Mouse (Mus musculus) neural tube, embryonic 12.5 days (tissue): ENCODE measurements around the gene Gm17490. TPM values are rescaled to one million over a fixed set of nuclear protein-coding genes. Genes with fewer than 3 reads are reported as not detected.
"Not testable (repeated sequence)": the region's sequence is repeated elsewhere in the genome, so short reads cannot be mapped to it uniquely, and the experiment has no call there.

Source experiments
- ATAC-seq: fragments of 200-750 bp; cut with Nextera tagmentation; 2 replicates; pipeline ENCODE4 v1.8.0; 2017; ENCODE audit warnings: low read depth, mild to moderate bottlenecking, moderate TSS enrichment, moderate library complexity; ENCODE audit not compliant: low FRiP score
- H3K27ac ChIP-seq: fragments of 300-500 bp; sonication (generic); 2 replicates; pipeline ENCODE4 v1.5.1; 2016
- H3K27me3 ChIP-seq: fragments of 300-500 bp; sonication (generic); replicated peaks from 2 replicates; pipeline ENCODE4 v1.6.1; 2016; ENCODE audit warnings: mild to moderate bottlenecking
- H3K36me3 ChIP-seq: fragments of 300-500 bp; sonication (generic); 2 replicates; pipeline ENCODE4 v1.6.1; 2016; ENCODE audit warnings: mild to moderate bottlenecking
- H3K4me1 ChIP-seq: fragments of 300-500 bp; sonication (generic); 2 replicates; pipeline ENCODE4 v1.6.1; 2016
- H3K4me2 ChIP-seq: fragments of 300-500 bp; sonication (generic); replicated peaks from 2 replicates; pipeline ENCODE4 v1.6.1; 2016; ENCODE audit warnings: mild to moderate bottlenecking
- H3K4me3 ChIP-seq: fragments of 300-500 bp; sonication (generic); 2 replicates; pipeline ENCODE4 v1.5.1; 2016
- H3K9ac ChIP-seq: fragments of 300-500 bp; sonication (generic); 2 replicates; pipeline ENCODE4 v1.6.1; 2016; ENCODE audit warnings: mild to moderate bottlenecking
- H3K9me3 ChIP-seq: fragments of 300-500 bp; sonication (generic); 2 replicates; pipeline ENCODE4 v1.6.1; 2016; ENCODE audit warnings: mild to moderate bottlenecking
- WGBS: fragments of 180-500 bp; shearing (Covaris S2); methylation state at CpG from one replicate; pipeline ENCODE4 v1.1.7; 2016; 5-methylcytosine and 5-hydroxymethylcytosine counted together
- polyA plus RNA-seq: library from polyadenylated mRNA; unstranded; fragments of >200 nt; fragmentation: Nextera tagmentation; extraction: Ambion mirVana; gene quantifications from 2 replicates; pipeline ENCODE4 v1.2.1, GENCODE M21; 2016

Gm17490 gene
- polyA plus RNA-seq, 1 experiment from 2014 or later: not detected

DNA sequence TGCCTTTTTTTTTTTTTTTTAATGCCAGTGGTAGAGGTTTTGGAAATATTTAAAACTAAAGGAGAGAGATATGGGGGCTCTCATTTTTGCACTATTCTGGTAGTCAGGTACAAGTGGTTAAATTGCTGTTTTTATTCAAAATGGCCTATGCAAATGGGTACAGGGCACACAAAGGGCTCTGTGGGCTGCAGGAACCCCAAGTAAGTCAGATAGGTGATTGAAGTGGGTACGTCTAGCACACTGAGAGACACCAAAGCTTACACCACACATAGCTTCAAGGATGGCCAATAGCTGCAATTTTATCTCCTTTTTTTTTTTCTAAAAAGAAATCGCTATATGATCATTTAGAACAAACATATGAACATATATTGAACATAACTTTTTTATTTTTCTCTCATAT is 6.5 kb downstream of the Gm17490 start:
- Histone ChIP-seq H3K9ac (no peak overlapping the region), H3K4me1 (no peaks in the 10 kb centered on the region), H3K27ac (no peak overlapping the region), H3K4me2 (no peak overlapping the region), H3K36me3 (no peaks in the 10 kb centered on the region), H3K27me3 (no peaks in the 10 kb centered on the region), H3K9me3 (0 out of 2 replicates have a peak, but pooled peaks cover 6% of the 10 kb centered on the region), H3K4me3 (no peak overlapping the region)
- no peak for ATAC-seq
- WGBS: 81% methylated on average over 2 of the region's 2 CpGs

DNA sequence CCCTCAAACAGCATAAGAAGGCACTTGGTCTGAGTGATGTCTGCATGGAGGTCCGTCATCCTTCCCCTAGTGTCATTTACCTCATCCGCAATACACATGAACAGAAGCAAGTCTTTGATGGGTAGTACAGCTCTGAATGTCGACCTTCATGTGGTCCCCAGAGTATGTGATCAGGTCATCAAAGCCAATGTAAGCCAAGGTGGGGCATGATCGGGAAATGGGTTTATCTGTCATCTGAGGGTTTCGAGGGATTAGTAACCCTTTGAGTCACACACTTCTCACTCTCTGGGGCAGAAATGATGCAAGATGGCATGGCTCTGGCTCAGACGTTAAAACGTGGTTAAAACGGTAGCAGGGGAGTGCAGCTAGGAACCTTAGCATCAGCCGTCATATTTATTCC is 9.2 kb downstream of the Gm17490 start:
- Histone ChIP-seq H3K36me3 (no peaks in the 10 kb centered on the region), H3K4me3 (no peak overlapping the region), H3K4me1 (no peaks in the 10 kb centered on the region), H3K27ac (no peak overlapping the region), H3K4me2 (no peak overlapping the region), H3K27me3 (no peaks in the 10 kb centered on the region), H3K9ac (no peak overlapping the region), H3K9me3 (0 out of 2 replicates have a peak, but pooled peaks cover 6% of the 10 kb centered on the region)
- 93% methylated on average over 9 of the region's 9 CpGs for WGBS
- no peak for ATAC-seq

DNA sequence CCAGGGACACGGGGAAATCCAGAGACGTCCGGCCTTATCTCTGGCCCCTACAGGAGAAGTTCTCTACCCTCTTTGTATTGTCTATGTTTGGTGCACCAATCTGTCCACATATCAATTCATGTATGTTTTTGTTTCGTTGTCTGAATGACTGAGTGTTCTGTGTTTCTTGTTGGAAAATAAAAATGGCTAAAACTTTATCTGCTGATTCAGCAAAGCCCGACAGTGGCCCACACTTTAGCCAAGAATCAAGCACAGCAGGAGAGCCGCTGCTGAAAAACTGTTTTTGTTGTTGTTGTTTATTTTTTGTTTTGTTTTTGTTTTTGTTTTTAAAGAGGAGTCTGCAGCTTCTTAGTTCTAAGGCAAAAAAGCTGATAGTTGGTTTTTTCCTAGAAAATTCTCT is 13.1 kb downstream of the Gm17490 start:
- not testable (repeated sequence) for H3K4me2 ChIP-seq, H3K27me3 ChIP-seq, H3K9me3 ChIP-seq, H3K4me1 ChIP-seq, ATAC-seq, H3K9ac ChIP-seq, H3K36me3 ChIP-seq, H3K27ac ChIP-seq, H3K4me3 ChIP-seq
- 93% methylated on average over 6 of the region's 6 CpGs for WGBS

DNA sequence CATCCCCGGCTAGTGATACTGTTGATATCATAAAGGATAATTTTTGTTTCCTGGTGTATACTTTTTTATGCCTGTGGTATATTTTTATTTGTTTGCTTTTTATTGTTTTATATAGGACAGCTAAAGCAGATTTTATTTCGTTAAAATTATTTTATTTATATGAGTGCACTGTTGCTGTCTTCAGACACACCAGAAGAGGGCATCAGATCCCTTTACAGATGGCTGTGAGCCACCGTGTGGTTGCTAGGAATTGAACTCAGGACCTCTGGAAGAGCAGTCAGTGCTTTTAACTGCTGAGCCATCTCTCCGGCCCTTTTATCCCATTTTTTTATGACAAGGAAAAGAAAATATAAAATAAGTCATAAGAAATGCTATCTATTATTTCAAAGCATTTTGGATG is 19.3 kb downstream of the Gm17490 start:
- not testable (repeated sequence) for H3K4me1 ChIP-seq, H3K9me3 ChIP-seq, H3K4me2 ChIP-seq, H3K27me3 ChIP-seq, H3K4me3 ChIP-seq, ATAC-seq, H3K36me3 ChIP-seq, H3K27ac ChIP-seq, H3K9ac ChIP-seq
- 83% methylated on average over 4 of the region's 4 CpGs for whole genome bisulfite sequencing

DNA sequence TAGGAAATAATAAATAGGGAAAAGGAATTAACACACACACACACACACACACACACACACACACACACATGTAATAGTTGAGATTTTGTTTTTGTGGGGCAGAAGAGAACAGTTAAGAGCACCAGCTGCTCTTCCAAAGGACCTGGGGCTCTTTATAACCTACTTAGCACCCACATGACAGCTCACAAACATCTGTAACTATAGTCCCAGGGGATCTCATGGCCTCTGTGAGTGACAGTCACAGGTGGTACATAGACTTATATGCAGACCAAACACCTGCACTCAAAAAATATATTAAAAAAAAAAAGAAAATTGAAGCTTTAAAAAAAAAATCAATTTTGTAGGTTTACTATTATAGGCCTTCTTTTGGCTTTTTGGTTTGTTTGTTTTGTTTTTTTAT is 21.2 kb downstream of the Gm17490 start:
- Histone ChIP-seq H3K27ac (no peak overlapping the region), H3K4me3 (no peak overlapping the region), H3K36me3 (peaks cover 10% of the 10 kb centered on the region), H3K9me3 (no peaks in the 10 kb centered on the region), H3K27me3 (no peaks in the 10 kb centered on the region), H3K4me1 (peaks cover 8% of the 10 kb centered on the region), H3K4me2 (no peak overlapping the region), H3K9ac (no peak overlapping the region)
- ATAC-seq: no peak

DNA sequence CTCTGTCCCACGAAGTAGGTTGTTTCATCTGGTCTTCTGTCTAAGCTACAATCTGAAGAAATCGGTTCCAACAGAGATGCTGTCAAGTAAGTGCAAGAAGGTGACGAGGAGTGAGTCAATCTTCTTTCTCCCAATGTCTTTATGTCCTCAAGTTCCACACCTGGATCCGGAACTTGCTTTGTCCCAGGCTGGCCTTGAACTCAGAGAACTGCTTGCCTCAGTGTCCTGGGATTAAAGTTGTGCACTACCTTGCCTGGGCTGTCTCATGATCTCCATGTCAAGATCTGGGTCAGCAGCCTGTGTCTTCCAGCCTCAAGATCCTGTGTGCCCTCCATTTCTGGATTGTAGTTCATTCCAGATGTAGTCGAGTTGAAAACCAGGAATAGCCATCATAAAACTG is 22.0 kb downstream of the Gm17490 start, which contains the start of gene Rbm17:
Rbm17 (minus strand) TSS at position 101 of the 400 bp plus-strand sequence.
- peak within 1 kb of the TSS; percentile 94 for H3K4me3 ChIP-seq
- peaks cover 8% of the 10 kb centered on the region for H3K4me1 ChIP-seq
- WGBS: 88% methylated on average over 5 of the region's 5 CpGs
- H3K4me2 ChIP-seq: peak within 1 kb of the TSS; percentile 89
- H3K27me3 ChIP-seq: no peaks in the 10 kb centered on the region
- ATAC-seq: no peak
- H3K36me3 ChIP-seq: peaks cover 17% of the 10 kb centered on the region
- no peaks in the 10 kb centered on the region for H3K9me3 ChIP-seq
- H3K9ac ChIP-seq: peak within 1 kb of the TSS; percentile 97
- H3K27ac ChIP-seq: no peak within 1 kb of the TSS

DNA sequence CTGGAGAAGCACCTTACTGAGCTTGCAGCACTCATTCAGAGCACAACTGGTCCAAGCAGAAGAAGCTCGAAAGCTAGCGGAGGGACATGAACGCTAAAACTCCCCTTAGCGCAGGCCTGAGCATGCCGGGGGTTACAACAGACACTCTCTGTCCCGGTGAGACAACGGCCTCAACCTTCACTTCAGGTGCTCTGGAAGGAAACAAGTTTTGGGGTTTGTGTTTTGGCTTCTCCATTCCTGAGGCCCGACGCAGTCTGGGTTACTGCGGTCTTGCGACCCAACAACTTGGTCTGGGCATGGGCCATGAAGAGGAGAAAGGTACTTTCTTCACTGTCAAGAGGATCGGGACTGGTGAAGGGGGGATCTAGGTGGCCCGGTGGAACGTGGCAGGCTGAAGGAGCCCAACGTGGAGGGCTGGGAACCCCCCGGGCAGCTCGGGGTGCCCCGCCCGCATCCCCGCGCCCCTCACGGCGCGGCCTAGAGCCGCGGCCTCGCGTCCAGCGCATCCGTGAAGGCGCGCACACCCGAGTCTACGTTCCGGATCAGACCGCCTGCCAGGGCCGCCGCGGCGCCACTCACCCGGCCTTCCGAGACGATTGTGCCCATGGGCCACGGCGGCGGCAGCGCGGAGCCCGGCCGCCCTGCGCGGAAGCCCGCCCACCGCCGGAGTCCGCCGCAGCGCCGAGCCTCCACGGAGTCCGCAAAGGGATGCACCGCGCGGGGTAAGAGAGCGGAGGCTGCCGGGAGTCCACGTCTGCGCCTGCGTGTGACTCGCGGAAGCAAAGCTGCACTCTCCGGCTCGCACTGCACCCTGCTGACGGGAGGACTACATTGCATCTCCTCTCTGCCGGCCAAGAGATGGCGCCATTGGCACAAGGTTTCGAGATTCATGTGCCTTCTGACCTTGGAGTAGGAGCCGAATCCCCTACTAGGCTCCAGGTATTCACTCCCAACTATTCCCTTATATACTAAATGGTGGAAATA is 23.3 kb downstream of the Gm17490 start:
- H3K27me3 ChIP-seq: no peaks in the 10 kb centered on the region
- under 1% methylated on average over 78 of the region's 78 CpGs for WGBS
- H3K4me3 ChIP-seq: peak overlapping the region; percentile 94
- peak overlapping the region; percentile 89 for H3K4me2 ChIP-seq
- peak overlapping the region; percentile 97 for H3K9ac ChIP-seq
- ATAC-seq: peak; percentile 99
- H3K4me1 ChIP-seq: peaks cover 8% of the 10 kb centered on the region
- no peak overlapping the region for H3K27ac ChIP-seq
- H3K36me3 ChIP-seq: peaks cover 27% of the 10 kb centered on the region
- no peaks in the 10 kb centered on the region for H3K9me3 ChIP-seq

DNA sequence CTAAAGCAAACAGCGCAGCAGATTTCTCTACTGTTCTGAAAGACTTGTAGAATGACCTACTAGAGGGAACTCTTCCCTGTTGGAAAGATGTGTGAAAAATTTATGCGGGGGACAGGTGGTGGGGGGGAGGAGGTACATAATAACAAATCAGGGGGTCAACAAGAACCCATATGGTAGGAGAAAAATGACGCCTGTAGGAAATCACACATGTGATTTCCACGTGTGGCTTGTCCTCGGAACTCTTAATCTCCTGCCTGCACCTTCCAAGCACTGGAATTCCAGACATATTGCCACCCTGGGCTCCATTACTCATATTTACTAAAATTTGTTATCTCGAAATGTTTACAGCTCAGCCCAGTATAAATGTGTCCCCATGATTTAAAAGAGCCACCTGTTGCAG is 24.3 kb downstream of the Gm17490 start:
- Histone ChIP-seq H3K36me3 (peaks cover 37% of the 10 kb centered on the region), H3K27ac (no peak overlapping the region), H3K9ac (peak overlapping the region; percentile 97; the same call in 1 of the 2 replicates), H3K4me2 (peak overlapping the region; percentile 89), H3K9me3 (no peaks in the 10 kb centered on the region), H3K4me3 (peak overlapping the region; percentile 94; the same call in 1 of the 2 replicates), H3K4me1 (peaks cover 8% of the 10 kb centered on the region), H3K27me3 (no peaks in the 10 kb centered on the region)
- no peak for ATAC-seq
- 91% methylated on average over 6 of the region's 6 CpGs for WGBS

DNA sequence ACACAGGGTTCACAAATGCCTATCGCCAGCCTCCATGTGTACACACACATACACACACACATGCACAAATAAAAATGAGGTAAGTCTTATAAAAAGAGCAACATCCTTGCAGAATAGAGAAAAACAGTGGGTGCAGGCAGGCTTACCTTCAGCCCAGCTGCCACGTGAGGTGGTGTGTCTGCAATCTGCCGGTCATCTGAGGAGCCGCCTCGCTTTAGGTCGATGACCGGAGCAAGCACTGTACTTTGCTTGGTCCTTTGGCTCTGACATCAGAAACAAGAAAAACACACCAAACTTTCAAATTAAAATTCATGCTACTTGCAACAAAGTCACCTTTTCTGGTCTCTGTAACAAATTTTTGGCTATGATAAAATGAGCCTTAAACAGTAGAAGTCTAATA is 28.2 kb downstream of the Gm17490 start:
- Histone ChIP-seq H3K9ac (no peak overlapping the region), H3K36me3 (peaks cover 67% of the 10 kb centered on the region), H3K27ac (no peak overlapping the region), H3K27me3 (no peaks in the 10 kb centered on the region), H3K9me3 (no peaks in the 10 kb centered on the region), H3K4me3 (no peak overlapping the region), H3K4me1 (peaks cover 8% of the 10 kb centered on the region), H3K4me2 (no peak overlapping the region)
- no peak for ATAC-seq
- 96% methylated on average over 7 of the region's 7 CpGs for WGBS

DNA sequence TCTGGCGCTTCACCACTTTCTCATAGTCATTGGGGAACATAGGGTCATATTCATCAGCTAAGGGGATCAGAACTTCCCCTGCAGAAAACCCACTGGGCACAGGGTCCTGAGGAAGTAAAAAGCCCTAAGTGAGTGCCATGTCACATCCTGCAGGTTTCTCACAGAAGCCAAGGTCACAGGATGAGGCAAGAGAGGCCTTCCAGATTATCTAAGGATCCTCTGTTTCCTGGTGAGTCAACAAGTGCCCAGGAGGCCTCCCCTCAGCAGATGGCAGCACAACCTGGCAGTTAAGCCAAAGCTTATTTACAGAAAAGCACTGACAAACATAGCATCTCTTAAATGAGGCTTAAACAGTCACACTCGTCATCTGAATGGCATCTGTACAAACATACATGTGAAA is 29.4 kb downstream of the Gm17490 start:
- no peak overlapping the region for H3K9ac ChIP-seq
- no peaks in the 10 kb centered on the region for H3K27me3 ChIP-seq
- peaks cover 79% of the 10 kb centered on the region for H3K36me3 ChIP-seq
- no peak overlapping the region for H3K4me3 ChIP-seq
- H3K27ac ChIP-seq: no peak overlapping the region
- no peak for ATAC-seq
- no peak overlapping the region for H3K4me2 ChIP-seq
- H3K9me3 ChIP-seq: no peaks in the 10 kb centered on the region
- H3K4me1 ChIP-seq: peaks cover 2% of the 10 kb centered on the region
- 91% methylated on average over 2 of the region's 2 CpGs for WGBS

DNA sequence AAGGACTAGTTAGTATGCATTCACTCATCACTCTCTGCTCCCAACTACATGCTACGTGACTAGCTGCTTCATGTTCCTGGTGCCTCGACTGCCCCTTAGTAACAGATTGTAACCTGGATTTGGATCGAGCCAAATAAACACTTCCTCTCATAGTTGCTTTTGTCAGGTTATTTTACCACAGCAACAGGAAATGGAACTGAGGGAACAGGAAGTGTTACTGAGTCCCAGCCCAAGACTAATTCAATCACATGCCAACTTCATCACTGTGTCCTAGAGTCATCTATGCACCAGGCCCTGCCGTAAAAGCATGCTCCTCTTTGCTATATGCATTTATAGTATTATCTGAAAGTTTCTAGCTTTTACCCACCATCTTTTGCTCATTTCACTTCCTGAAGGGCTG is 38.1 kb downstream of the Gm17490 start:
- no peaks in the 10 kb centered on the region for H3K9me3 ChIP-seq
- no peaks in the 10 kb centered on the region for H3K27me3 ChIP-seq
- H3K4me2 ChIP-seq: no peak overlapping the region
- H3K9ac ChIP-seq: no peak overlapping the region
- H3K4me1 ChIP-seq: no peaks in the 10 kb centered on the region
- H3K27ac ChIP-seq: no peak overlapping the region
- H3K36me3 ChIP-seq: peaks cover 95% of the 10 kb centered on the region
- H3K4me3 ChIP-seq: no peak overlapping the region
- WGBS: 90% methylated on average over 4 of the region's 4 CpGs
- no peak for ATAC-seq

DNA sequence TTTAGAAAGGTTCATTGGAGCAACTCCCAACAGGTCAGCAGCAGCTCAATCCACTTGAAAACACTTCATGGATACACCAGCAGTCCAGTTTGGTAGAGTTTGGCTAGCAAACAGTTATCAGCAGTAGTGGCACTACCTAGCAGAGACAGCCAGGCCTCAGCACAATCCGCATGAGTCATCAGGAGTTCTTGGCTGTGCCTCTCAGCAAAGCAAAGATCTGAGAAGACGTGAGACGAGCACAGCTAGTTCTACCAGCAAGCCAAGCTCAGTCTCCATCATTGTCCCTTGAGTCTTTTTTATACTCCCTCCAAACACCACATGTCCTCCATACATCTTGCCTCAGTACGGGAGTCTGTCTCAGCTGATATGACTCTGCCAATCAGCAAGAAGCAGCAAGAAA is 46.7 kb downstream of the Gm17490 start:
- Histone ChIP-seq H3K27me3 (no peaks in the 10 kb centered on the region), H3K4me2 (no peak overlapping the region), H3K4me3 (no peak overlapping the region), H3K36me3 (peaks cover 21% of the 10 kb centered on the region), H3K27ac (no peak overlapping the region), H3K9ac (no peak overlapping the region), H3K4me1 (no peaks in the 10 kb centered on the region), H3K9me3 (no peaks in the 10 kb centered on the region)
- 94% methylated on average over 4 of the region's 4 CpGs for WGBS
- ATAC-seq: no peak

DNA sequence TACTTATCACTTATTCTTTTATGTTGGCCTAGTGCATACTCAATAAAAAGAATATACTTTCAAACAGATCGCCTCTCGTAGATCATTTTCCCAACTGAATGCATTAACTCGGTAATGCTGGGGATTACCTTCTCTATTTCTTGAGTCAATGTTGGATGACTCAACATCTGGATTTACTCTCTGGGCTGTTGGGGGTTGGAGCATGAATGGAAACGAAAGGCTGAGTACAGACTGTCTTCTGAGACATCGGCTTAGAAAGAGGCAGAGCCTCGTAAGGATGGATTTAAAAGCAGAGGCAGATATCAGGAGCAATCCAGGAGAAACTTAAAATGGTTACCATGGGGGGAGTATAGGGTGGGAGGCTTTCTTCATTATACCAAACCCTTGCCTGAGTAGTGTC is 47.9 kb downstream of the Gm17490 start:
- WGBS: 87% methylated on average over 6 of the region's 6 CpGs
- Histone ChIP-seq H3K9me3 (no peaks in the 10 kb centered on the region), H3K4me3 (no peak overlapping the region), H3K4me1 (no peaks in the 10 kb centered on the region), H3K9ac (no peak overlapping the region), H3K4me2 (no peak overlapping the region), H3K27ac (no peak overlapping the region), H3K27me3 (no peaks in the 10 kb centered on the region), H3K36me3 (peaks cover 11% of the 10 kb centered on the region)
- no peak for ATAC-seq
